Mouse (Mus musculus) gastrocnemius, adult 18-20 months (tissue): ENCODE results near the gene Slc25a22. TPM values are rescaled to one million over a fixed set of nuclear protein-coding genes. Genes with fewer than 3 reads are reported as not detected.
"Not testable (repeated sequence)": the region's sequence is repeated elsewhere in the genome, so short reads cannot be mapped to it uniquely, and the experiment has no call there.

Experiments used
- DNase-seq: peaks from one replicate; pipeline ENCODE4 v3.0.0; 2021; ENCODE audit warnings: low spot score
- total RNA-seq, 2 experiments: library from RNA; stranded (reverse); gene quantifications; 2 replicates each; pipeline ENCODE4 v1.2.3; 2021

The Slc25a22 gene
- total RNA-seq, 2 experiments from 2014 or later, result 18.2 to 21.3 TPM

DNA sequence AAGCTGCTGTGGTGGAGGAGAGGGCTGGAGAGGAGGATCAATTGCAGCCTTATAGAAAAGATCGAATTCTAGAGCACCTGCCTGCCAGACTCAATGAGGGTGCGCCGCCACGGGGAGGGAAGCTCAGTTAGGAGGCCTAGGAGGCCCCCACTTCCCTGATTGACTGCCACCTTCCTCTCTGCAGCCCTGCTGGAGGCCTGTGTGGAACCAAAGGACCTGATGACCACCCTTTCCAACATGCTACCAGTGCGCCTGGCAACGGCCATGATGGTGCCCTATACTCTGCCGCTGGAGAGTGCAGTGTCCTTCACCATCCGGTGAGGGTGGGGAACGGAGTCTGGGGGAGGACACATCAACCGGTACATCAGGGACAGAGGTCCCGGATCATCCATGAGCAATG is 21.0 kb upstream of the Slc25a22 start:
- no peak for DNase-seq

DNA sequence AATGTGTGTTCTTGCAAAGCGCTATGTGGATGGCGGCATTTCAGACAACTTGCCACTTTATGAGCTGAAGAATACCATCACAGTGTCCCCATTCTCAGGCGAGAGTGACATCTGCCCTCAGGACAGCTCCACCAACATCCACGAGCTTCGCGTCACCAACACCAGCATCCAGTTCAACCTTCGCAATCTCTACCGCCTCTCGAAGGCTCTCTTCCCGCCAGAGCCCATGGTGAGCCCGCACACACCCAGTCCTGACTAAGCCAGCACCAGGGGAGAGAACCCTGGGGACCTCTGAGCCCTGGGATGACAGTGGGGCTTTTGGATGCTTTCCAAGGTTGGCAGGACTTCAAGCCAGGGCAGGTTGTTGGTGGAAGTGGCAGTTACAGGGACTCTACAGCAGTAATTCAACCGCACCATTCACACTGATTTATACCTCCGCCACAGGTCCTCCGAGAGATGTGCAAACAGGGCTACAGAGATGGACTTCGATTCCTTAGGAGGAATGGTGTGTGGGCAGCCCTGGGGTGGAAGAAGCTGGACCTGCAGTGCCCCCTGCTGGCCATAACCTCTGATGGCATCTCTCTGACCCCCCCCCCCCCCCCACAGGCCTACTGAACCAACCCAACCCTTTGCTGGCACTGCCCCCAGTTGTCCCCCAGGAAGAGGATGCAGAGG is 20.4 kb upstream of the Slc25a22 start:
- no peak for DNase-seq

DNA sequence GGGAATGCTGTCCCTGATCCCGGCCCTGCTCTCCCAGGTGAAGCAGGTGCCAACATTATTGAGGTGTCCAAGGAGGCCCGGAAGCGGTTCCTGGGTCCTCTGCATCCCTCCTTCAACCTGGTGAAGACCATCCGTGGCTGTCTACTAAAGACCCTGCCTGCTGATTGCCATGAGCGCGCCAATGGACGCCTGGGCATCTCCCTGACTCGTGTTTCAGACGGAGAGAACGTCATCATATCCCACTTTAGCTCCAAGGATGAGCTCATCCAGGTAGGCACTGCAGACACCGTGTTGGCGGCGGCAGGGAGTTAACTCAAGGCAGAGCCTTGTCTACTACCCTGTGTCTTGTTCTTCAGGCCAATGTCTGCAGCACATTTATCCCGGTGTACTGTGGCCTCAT is 19.5 kb upstream of the Slc25a22 start:
- DNase-seq, result no peak

DNA sequence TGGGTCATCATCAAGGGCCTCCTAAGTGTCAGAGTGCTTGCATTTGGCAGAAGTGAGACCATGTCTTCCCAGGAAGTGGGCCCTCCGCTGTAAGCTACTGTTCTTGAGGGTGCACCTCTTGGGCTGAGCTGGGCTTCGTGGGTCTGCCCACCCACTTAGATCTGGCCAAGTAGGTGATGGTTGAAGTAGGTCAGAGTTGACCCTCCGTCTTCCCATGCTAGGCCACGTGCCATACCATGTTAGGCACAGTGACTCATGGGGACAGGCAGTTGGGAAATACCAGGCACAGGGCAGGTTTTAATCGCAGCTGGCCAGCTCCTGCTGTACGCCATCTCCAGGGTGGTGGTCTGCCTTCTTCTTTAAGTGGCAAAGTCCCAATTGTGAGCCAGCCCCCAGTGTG is 19.0 kb upstream of the Slc25a22 start:
- peak; percentile 63 for DNase-seq

DNA sequence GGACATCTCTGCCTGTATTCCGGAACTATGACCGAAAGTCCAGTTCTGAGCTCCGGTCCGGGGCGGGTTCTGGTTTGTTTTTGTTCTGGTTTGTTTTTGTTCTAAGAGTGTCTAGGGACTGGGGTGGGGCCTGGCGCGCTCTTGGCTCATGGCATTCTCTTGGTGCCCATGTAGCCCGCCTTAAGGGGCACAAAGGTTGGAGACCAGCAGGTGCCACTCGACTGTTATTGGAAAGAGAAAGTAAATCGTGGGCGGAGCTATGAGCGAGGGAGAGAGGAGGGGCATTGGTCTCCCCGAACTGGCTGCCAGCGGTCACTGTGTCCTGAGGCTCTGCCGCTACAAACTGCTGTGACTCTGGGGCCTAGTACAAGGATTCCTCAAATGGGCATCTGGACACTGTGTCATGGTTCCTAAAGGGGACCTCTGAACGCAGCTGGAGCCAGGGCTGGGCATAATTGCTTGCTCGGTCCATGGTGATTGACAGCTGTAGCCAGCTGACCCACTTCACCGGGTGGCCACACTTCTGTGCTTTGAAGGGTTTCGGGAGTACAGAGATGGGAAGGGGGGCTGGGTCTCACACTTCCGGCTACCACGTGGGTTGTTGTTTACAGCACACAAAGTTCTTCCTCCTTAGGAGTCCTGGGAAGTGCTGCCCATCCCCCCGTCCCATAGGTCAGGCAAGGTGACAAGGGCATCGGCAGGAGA is 18.1 kb upstream of the Slc25a22 start:
- DNase-seq, result peak; percentile 90

DNA sequence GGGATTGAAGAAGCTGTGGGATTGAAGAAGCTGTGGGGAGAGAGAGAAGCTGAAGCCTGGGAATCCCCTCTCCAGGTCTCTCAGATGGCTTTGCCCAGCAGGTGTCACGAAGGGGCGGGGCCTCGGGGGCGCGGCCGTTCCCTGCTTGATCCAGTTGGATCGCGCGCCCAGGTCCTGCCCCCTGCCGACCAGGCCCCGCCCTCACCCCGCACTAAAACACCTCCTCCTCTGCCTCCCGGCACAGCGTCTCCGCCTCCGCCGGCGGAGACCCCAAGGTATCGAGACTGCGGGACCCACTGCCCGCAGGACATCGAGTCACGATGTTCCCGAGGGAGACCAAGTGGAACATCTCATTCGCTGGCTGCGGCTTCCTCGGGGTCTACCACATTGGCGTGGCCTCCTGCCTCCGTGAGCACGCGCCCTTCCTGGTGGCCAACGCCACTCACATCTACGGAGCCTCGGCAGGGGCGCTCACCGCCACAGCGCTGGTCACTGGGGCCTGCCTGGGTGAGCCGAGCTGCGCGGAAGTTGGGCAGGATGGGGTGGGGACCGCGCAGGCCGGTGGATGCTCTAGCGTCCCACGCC is 17.4 kb upstream of the Slc25a22 start, which contains the start of gene Pnpla2:
Gene Pnpla2 (plus strand): TSS at position 232 of the 585 bp plus-strand sequence.
- peak; percentile 96 for DNase-seq

DNA sequence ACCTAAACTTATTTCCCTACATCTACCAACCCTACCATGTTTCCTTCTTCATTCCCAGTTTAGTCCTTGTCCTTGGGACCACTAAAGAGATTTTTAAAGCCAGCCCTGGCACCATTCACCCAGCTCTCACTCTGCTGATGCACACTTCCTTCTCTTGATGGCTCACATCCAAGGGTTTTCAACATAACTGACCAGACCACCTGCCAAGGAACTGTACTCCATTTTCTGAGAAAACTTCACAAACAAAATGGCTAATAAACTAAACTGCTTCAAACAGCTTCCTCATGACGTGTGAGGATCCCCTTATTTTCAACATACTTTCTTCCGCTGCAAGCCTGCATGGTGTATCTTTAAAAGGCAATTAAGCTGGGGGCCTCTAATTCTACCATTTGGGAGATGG is 15.9 kb upstream of the Slc25a22 start:
- no peak for DNase-seq

DNA sequence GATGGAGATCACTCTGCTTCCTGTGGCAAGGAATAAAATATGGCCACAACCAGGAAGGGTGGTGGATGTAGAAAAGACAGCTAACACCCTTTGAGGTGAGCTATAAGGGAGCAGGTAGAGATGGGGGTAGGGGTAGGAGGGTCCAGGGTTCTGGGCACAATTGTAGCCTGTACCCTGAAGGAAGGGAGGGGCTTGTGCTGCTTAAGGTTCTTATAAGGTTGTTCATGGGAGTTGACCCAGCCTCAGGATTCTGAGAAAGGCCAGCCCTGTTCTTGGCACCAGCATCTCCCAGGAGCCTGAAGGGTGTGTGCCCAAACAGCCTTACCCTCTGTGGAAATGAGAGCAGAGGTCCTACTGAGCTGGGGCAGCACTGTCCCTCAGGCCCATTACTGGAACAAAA is 14.2 kb upstream of the Slc25a22 start:
- DNase-seq, result no peak

DNA sequence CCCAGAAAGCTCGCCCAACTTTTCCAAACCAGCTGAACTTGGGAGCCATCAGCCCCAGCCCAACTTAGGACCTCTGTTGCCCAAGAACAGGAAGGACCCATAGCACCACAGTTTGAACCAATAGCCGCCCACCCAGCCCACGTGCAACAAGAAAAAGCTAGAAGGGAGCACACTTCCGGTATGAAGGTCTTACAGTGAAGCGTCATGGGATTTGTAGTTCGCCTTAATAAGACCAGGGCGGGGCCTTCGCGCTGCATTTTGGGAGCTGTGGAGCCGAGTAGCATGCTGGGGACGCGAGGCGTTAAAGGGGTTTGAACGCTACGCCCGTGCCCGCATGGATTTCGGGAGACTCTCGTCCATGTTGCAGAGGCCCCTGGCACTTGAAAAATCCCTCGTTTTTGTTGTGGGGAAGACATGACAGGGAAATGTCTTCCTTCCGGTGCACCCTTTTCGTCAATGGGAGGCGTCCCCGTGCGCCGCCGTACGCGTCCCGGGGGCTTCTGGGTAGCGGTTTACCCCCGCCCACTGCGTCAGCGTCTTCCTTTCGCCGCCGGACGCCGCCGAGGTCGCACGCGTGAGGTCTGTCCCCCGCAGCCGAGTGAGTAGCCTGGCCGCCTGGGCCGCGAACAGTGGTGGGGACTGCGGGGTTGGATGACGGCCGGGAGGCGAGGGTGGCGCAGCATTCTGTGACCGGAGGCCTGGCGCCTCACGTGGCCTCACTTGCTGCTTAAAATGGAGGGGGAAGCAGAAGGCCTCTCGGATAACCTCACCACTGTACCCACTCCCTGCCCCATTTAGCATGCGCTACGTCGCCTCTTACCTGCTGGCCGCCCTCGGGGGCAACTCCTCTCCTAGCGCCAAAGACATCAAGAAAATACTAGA is 9.7 kb upstream of the Slc25a22 start, which contains the start of gene Rplp2:
Gene Rplp2 (plus strand): TSS at position 261 of the 882 bp plus-strand sequence.
- DNase-seq, result peak; percentile 94

DNA sequence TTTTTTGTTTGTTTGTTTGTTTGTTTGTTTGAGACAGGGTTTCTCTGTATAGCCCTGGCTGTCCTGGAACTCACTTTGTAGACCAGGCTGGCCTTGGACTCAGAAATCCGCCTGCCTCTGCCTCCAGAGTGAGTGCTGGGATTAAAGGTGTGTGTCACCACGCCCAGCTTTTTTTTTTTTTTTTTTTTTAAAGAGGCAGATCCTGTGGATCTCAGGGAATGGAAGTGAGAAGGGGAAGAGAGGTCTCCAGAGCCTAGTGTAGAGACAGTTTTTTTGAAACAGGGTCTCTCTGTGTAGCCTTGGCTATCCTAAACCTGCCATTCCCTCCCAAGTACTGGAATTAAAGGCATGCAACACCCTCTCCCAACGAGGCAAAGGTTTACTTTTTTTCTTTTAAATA is 8.7 kb upstream of the Slc25a22 start:
- DNase-seq, result not testable (repeated sequence)

DNA sequence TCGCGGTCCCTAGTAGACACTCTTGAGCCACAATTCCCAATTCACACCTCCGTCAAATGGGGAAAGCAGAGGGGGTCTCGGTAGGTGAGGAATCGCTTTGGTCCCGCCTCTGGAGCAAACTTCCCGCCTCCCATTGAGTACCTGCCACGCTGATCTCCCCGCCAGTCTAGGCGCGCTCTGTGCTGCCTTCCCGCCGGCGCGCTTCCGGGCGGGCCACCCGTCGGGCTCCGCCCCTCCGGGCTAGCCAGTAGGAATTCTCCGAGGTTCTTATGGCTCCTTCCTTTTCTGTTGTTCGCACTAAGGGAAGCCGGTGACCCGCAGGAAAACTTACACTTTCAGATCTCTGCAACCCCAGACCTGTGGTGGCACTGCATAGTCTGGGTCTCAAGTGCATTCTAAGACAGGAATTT is 6.1 kb upstream of the Slc25a22 start, which contains the start of gene Pidd1:
Gene Pidd1 (minus strand): TSS at position 198 of the 410 bp plus-strand sequence.
- peak; percentile 44 for DNase-seq

DNA sequence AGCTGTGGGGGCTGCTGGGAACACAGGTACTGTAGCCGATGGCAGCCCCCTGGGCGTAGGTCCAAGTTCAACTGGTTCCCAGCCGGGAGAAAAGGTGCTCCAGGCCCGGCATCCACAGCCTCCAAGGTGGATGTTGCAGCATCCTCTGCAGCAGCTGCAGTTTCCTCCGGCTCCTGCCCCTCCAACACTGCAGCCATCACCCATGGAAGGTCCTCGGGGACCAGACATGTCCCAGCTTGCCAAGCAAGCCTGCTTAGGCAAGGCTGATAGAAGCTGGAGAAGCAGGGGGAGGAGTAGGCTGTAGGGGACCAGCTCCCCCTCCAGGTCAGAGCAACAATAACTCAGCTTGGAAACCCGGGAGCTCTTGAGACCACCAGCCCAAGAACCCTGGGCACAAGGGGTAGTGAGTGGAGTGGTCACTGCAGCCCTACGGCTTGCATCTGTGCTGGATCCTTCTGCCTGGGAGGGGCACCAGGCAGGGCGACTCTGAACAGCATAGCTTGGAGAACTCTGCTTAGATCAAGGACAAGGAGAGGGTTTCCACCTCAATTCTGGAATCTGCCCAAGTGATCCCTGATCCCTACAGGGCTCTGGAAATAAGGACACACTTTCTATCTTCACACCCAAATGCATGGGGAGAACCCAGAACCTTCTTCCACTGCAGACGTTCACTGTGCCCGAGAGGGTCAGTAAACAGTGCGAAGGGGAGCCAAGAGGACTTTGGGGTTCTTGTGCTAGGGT is 5.6 kb upstream of the Slc25a22 start:
- DNase-seq, result no peak

DNA sequence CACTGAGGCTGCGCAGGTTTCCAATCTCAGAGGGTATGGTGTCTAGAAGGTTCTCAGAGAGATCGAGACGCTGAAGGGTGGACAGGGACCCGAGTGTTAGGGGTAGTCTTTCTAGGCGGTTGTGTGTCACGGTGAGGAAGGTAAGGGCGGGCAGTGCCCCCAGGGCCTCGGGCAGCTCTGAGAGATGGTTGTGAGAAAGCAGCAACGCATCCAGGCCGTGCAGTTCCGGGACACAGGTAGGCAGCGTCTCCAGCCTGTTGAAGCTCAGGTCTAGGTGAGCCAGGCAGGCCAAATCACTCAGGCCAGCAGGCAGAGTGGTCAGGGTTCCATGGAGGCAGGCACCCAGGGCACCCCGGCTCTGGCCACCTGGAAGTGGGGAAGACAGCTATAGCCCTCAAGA is 4.5 kb upstream of the Slc25a22 start:
- no peak for DNase-seq

DNA sequence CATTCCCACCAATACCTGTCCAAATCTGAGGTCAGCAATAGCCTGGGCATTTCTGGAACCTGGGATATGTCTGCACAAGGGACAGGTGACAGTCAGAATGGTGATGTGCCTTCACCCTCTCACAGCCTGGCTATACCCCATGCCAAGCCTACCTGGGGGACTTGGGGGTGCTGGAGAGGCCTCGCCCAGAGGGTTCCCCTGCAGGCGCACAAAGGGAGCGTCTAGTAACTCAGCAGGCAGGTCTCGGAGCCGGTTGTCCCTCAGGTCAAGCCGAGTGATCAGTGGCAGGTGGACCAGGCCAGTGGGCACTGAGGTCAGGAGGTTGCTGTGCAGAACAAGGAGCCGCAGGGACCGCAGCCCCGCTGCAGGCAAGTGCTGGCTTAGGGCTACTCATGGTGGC is 3.8 kb upstream of the Slc25a22 start:
- DNase-seq, result no peak

DNA sequence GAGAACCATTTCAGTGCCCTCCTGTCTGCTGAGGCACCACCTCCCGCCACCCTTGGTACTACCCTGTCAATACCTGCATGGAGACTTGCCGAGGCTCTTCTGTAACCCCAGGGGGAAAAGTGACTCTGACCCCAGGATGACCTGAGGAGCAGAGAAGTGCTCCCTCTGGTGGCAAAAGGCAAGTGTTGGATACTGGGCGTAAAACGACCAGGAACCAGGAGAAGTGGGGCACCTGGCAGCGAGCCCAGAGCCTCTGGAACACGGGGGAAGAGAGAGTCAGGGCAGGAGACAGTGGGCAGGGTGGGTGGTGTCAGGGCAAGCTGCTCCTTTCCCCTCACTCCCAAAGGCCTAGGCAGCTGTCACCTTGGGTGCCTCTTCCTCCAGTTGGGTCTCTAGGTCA is 2.9 kb upstream of the Slc25a22 start:
- DNase-seq, result peak; percentile 52

DNA sequence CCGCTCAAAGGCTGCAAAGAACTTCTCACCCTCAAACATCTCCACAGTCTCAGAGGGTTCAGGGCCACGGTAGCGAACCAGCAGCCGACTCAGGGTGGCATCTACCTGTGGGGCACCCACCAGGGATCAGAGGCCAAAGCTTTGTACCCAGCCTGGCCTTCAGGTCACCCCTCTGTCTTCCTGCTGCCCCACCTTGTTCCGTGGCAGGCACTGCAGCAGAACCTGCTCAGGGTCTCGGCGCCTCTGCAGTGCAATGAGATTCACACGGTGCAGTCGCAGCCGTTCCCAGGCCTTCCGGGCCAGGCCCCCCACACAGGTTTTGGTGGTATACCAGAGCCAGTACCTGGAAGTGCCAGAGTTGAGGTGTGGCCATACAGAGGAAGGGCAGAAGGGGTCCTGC is 2.1 kb upstream of the Slc25a22 start:
- no peak for DNase-seq

DNA sequence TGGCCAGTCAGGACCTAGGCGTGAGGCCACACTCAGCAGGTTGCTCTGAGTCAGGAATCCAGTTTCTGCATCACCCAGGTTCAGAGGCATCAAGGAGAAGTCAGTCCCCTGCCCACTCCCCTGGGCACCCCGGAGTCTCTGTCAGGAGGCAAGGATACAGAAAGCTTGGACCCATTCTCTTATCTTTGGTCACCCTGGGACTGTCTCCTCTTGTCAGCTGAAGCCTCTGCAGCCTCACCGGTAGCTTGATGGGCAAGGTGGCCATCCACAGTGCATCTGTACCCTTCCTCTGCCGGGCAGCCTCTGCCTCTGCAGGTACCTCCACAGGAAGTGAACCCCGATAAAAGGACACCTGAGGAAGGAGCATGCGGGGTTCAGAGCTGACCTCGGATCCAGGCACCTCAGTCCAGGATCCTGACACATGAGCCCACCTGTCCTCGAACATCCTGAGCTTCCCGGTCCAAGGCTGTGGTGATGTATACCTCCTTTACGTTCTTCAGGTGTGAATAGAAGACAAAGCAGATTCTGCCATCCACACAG is 1.5 kb upstream of the Slc25a22 start:
- DNase-seq, result no peak

DNA sequence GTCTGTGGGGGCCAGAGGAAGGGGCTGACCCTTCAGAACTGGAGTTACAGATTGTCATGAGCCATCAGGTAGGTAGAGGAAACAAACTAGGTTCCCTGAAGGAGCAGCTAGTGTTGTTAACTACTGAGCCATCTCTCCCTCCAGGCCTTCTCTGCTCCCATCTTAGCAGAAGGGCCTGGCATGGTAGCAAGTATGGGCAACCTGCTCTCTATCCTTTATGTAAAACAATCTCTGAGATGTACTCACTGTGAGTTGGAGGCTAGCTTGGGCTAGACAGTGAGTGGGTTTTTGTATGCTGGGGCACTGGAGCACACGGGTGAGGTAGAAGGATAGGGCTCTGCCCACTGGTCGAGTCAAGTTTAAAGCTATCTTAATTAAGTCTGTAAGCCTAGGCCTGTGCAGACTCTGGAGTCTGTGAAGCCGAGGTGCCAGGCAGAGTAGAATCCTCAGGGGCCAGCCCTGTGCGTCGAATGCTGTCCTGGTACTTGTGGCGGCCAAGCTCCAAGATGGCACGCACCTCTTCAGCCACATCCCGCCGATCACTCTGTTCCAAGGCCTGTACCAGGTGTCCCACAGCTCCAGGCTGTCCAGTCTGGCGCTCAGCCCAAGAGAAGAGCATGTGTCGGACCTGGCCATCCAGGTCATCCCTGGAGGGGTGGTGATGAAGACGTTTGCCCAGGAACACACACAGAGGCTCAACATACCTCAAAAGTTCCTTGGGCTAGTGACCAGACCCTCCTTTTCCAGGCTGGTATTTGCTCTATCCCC is 693 bp upstream of the Slc25a22 start:
- no peak for DNase-seq

DNA sequence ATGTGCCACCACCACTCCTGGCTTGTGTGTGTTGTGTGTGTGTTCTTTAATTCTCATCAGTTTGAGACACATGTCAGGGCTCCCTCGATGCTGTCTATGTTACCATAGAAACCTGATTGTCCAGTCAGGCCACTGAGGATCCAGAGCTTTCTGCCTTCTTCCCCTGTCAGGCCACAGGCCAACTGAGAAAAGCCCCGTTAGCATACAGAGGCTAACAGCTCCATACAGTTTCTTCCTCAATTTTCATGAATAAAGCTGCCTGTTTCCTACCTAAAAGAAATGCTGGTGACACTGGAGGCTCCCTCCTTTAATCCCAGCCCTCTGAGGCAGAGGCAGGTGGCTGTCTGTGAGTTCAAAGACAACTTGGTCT is 1.2 kb downstream of the Slc25a22 start:
- no peak for DNase-seq
